Mouse (Mus musculus) G1E (cell line): ENCODE data around the gene C5ar1. TPM values are rescaled to one million over a fixed set of nuclear protein-coding genes. Genes with fewer than 3 reads are reported as not detected.

Experiments
- ATAC-seq: 2 replicates; pipeline ENCODE4 v1.8.0; 2016; ENCODE audit warnings: mild to moderate bottlenecking; ENCODE audit not compliant: insufficient number of reproducible peaks, poor library complexity, low FRiP score, severe bottlenecking; ENCODE audit errors: extremely low read depth
- DNase-seq: peaks from one replicate; pipeline ENCODE4 v3.0.0; 2012; ENCODE audit warnings: low spot score
- H3K27me3 ChIP-seq: 2 replicates; pipeline ENCODE4 v1.6.1; 2012; ENCODE audit warnings: mild to moderate bottlenecking, low read length, inconsistent platforms; ENCODE audit not compliant: insufficient read depth
- H3K36me3 ChIP-seq: replicated peaks from 2 replicates; pipeline ENCODE3; 2012; ENCODE audit warnings: mild to moderate bottlenecking, inconsistent platforms
- H3K4me1 ChIP-seq: 2 replicates; pipeline ENCODE4 v1.6.1; 2012; ENCODE audit warnings: low read depth, low read length, inconsistent platforms, mixed read lengths; ENCODE audit not compliant: insufficient read depth
- H3K4me3 ChIP-seq: 2 replicates; pipeline ENCODE4 v1.5.1; 2012; ENCODE audit warnings: low read depth, mild to moderate bottlenecking, inconsistent platforms, low read length, moderate library complexity, mixed read lengths
- H3K9me3 ChIP-seq: replicated peaks from 2 replicates; pipeline ENCODE4 v1.6.1; 2012; ENCODE audit warnings: inconsistent platforms
- CTCF ChIP-seq: IDR thresholded peaks from 2 replicates; pipeline ENCODE4 v1.5.1; 2012; ENCODE audit warnings: low read depth, low read length, inconsistent platforms, mixed read lengths
- GATA1 ChIP-seq: IDR thresholded peaks from 2 replicates; pipeline ENCODE4 v1.6.1; 2012; ENCODE audit warnings: borderline replicate concordance, low read length, inconsistent platforms, mixed read lengths
- GATA2 ChIP-seq: IDR thresholded peaks from 2 replicates; pipeline ENCODE4 v1.6.1; 2012; ENCODE audit warnings: low read depth, low read length, inconsistent platforms, borderline replicate concordance
- POLR2AphosphoS5 ChIP-seq: IDR thresholded peaks from 2 replicates; pipeline ENCODE4 v1.6.1; 2012; ENCODE audit warnings: low read depth, low read length, inconsistent platforms; ENCODE audit not compliant: insufficient replicate concordance
- TAL1 ChIP-seq: conservative IDR thresholded peaks from 2 replicates; pipeline ENCODE4 v1.6.1; 2012; ENCODE audit warnings: low read depth, low read length, inconsistent platforms, mixed read lengths
- polyA plus RNA-seq: library from polyadenylated mRNA; stranded (reverse); fragments of >175 nt; gene quantifications from 2 replicates; pipeline ENCODE4 v1.2.3, GENCODE M21; 2012
- total RNA-seq, 2 experiments: library from RNA; stranded (forward) in 1 of 2; stranded (reverse) in 1 of 2; fragments of 200-1000 nt in 1 of 2; fragments of >200 nt in 1 of 2; fragmentation: Nextera tagmentation in 1 of 2; gene quantifications; 2 replicates each; pipeline ENCODE4 v1.2.3; 2014 to 2017

C5ar1 gene
- total and polyA plus RNA-seq, 3 experiments = 0.16 TPM; not detected in 2

DNA sequence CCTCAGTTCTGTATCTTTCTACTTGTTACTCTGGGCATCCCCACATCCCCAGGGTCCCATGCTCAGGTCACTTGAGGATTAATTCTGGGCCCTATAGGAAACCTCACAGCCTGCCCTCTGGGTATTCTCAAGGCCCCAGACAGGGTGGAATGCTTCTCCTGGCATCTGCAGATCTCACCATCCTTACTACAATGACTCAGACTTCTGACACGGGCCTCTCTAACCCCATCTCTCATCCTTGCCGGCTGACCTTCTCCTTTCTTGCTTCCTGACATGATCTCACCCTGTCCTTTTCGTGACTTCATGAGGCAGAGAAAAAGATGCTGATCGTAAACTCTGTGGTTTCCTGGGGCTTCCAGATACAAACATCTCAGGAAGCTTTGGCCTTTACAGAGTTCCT lies 5.1 kb downstream of the C5ar1 start:
- no peak for DNase-seq
- peaks cover 12% of the 10 kb centered on the region for H3K27me3 ChIP-seq
- H3K9me3 ChIP-seq = no peaks in the 10 kb centered on the region
- H3K4me1 ChIP-seq = no peaks in the 10 kb centered on the region
- no peak overlapping the region for H3K4me3 ChIP-seq
- no peak for TF ChIP-seq CTCF
- TF ChIP-seq GATA1 = no peak
- TF ChIP-seq TAL1 = no peak
- no peak for TF ChIP-seq GATA2
- TF ChIP-seq POLR2AphosphoS5 = no peak
- H3K36me3 ChIP-seq = no peaks in the 10 kb centered on the region
- no peak for ATAC-seq

DNA sequence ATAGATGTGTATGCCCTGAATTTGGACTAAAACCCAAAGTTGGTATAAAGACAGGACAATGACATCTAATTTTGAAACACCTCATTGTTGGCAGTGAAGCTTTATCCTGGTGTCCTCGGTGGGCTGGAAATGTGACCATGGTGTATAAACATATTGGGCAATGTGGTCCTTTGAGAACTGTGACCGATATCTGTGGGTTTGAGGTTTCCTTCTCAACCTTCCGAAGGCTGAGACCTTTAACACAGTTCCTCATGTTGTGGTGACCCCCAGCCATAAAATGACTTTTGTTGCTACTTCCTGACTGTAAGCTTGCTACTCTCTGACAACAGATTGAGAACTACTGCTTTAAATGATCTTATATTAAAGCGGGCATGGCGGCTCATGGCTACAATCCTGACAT lies 8.7 kb downstream of the C5ar1 start:
- Histone ChIP-seq H3K9me3 (no peaks in the 10 kb centered on the region), H3K4me1 (no peaks in the 10 kb centered on the region), H3K36me3 (no peaks in the 10 kb centered on the region), H3K27me3 (peaks cover 8% of the 10 kb centered on the region), H3K4me3 (no peak overlapping the region)
- DNase-seq (no peak), ATAC-seq (no peak)
- TF ChIP-seq GATA1 (no peak), CTCF (no peak), GATA2 (no peak), TAL1 (no peak), POLR2AphosphoS5 (no peak)

DNA sequence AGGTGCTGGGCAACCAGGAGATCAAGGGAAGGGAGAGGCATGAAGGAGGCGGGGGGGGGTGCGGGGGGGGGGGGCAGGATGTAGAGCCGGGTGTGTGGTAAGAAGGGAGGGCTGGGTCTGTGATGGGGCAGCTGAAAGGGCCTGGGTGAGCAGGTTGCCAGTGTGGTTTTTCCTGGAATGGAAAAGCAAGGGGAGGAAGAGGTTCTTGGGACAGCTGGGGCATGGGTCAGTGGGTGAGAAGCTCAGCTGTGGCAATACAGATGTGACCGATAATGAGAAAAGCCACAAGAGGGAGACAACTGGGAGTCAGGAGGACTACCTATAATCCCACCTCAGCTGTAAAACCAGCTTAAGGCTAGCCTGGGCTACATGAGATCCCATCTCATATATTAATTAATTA lies 13.4 kb downstream of the C5ar1 start:
- Histone ChIP-seq H3K9me3 (no peaks in the 10 kb centered on the region), H3K27me3 (peaks cover 5% of the 10 kb centered on the region), H3K4me3 (no peak overlapping the region), H3K36me3 (no peaks in the 10 kb centered on the region), H3K4me1 (no peaks in the 10 kb centered on the region)
- DNase-seq (no peak), ATAC-seq (no peak)
- TF ChIP-seq GATA1 = no peak
- TF ChIP-seq POLR2AphosphoS5 = no peak
- no peak for TF ChIP-seq CTCF
- TF ChIP-seq TAL1 = no peak
- TF ChIP-seq GATA2 = no peak

DNA sequence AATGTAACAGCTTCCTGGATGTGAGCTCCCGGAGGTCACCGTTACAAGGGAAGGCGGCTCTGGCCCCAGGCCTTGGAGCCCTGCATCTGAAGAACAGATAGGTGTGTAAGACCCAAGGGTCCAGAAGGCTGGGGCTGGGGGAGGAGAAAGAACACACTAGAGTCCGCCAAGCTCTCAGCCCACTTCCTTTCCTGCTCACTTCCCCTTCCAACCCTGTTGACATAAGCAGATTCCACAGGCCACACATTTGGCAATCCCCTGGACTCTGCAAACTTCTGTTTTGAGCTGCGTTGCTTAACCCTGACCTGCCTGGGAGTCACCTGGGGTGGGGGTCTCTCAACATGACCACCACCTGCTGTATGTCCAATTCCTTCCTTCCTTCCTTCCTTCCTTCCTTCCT lies 15.3 kb downstream of the C5ar1 start, which contains the start of gene C5ar2:
C5ar2 (minus strand) TSS at position 88 of the 400 bp plus-strand sequence.
- Histone ChIP-seq H3K27me3 (peaks cover 5% of the 10 kb centered on the region), H3K36me3 (no peaks in the 10 kb centered on the region), H3K4me1 (peaks cover 9% of the 10 kb centered on the region), H3K9me3 (no peaks in the 10 kb centered on the region), H3K4me3 (no peak within 1 kb of the TSS)
- ATAC-seq (no peak), DNase-seq (no peak)
- TF ChIP-seq CTCF = no peak
- no peak for TF ChIP-seq TAL1
- no peak for TF ChIP-seq GATA2
- TF ChIP-seq POLR2AphosphoS5 = no peak
- no peak for TF ChIP-seq GATA1

DNA sequence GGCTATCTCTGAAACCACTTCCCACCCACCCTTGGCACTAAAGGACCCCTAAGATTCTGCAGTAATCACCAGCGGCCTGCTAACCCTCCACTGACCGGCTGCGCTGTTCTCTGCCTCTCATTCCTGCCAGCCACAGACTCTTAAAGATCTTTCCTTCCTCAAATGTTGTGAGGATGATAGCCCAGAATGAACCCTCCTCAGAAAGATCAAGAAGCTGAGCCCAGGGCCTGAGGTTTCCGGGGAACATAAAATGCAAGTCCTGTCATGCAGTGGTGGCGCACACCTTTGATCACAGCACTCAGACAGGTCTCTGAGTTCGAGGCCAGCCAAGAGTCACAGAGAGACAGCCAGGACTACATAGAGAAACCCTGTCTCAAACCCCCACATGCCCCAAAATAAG lies 17.1 kb downstream of the C5ar1 start:
- ATAC-seq = no peak
- Histone ChIP-seq H3K27me3 (peaks cover 7% of the 10 kb centered on the region), H3K9me3 (no peaks in the 10 kb centered on the region), H3K4me1 (peaks cover 11% of the 10 kb centered on the region), H3K36me3 (no peaks in the 10 kb centered on the region), H3K4me3 (no peak overlapping the region)
- no peak for TF ChIP-seq TAL1
- TF ChIP-seq CTCF = no peak
- TF ChIP-seq GATA1 = no peak
- no peak for TF ChIP-seq POLR2AphosphoS5
- no peak for TF ChIP-seq GATA2
- no peak for DNase-seq

DNA sequence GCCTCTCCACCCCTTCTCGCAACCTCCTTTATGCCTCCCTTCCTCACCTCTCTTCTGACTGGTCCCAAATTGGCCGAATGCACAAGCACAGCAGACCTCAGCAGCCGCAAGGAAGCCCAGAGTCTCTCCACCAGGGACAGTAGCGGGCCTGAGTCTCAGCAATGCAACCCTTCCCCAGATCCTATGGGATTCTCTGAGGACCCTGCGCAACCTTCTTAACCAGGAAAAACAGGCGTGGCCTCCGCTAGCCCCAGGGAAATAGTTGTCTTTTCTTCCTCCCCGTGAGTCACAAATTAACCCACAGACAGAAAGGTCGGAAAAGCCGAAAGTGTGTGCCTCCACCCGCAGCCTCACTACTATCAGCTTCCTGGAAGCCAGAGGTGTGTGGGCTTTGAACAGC lies 17.6 kb downstream of the C5ar1 start:
- Histone ChIP-seq H3K27me3 (peaks cover 10% of the 10 kb centered on the region), H3K4me1 (peaks cover 11% of the 10 kb centered on the region), H3K36me3 (no peaks in the 10 kb centered on the region), H3K9me3 (no peaks in the 10 kb centered on the region), H3K4me3 (no peak overlapping the region)
- ATAC-seq (no peak), DNase-seq (no peak)
- TF ChIP-seq TAL1 (no peak), POLR2AphosphoS5 (no peak), GATA1 (no peak), CTCF (no peak), GATA2 (no peak)

DNA sequence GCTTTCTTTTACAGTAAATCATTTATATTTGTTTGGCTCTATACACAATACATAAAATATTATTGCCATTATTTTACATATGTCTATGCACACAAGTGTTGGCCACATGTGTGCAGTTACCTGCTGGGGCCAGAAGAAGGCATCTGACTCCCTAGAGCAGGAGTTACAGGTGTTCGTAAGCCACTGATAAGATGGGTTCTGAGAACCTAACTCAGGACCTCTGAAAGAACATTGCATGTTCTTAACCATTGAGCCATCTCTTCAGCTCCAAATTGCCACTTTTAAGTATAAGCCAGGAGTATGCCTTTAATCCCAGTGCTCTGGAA lies 18.4 kb downstream of the C5ar1 start:
- no peak overlapping the region for H3K4me3 ChIP-seq
- no peaks in the 10 kb centered on the region for H3K36me3 ChIP-seq
- H3K27me3 ChIP-seq = peaks cover 10% of the 10 kb centered on the region
- no peak for ATAC-seq
- H3K9me3 ChIP-seq = no peaks in the 10 kb centered on the region
- DNase-seq = no peak
- peaks cover 11% of the 10 kb centered on the region for H3K4me1 ChIP-seq
- TF ChIP-seq GATA1 (no peak), GATA2 (no peak), CTCF (no peak), TAL1 (no peak), POLR2AphosphoS5 (no peak)
